Mouse (Mus musculus): ENCODE measurements around the gene Zbtb39.

DNA sequence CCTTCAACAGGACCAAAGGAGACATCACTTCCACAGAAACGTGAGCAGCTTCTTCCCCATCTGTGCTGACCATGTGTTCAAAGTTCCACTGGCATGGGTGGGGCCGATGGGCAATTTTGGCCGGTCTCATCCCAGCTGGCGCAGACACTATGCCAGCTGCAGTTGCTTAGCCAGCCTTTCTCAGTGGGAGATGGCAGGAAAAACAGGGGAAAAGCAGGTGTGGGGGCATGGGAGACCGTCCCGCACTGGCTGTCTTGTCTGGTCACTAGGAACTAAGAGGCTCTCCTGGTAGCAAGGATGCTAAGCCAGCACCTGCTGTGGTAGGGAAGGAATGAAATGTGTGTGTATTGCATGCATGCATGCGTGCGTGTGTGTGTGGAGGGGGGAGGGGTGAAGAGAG, 10.9 kb upstream of the Zbtb39 start:
- TF ChIP-seq CTCF (IDR thresholded peaks at IDR 0.05; ENCODE audit: control insufficient read depth, insufficient read depth, low read length) (no peak), POLR2A (IDR thresholded peaks at IDR 0.05; ENCODE audit: borderline replicate concordance, control insufficient read depth, low read depth, low read length) (no peak)

Data from bone marrow, adult 2 months (tissue).